ENCODE assay signal across 23 mouse cellular contexts in the genomic region with DNA sequence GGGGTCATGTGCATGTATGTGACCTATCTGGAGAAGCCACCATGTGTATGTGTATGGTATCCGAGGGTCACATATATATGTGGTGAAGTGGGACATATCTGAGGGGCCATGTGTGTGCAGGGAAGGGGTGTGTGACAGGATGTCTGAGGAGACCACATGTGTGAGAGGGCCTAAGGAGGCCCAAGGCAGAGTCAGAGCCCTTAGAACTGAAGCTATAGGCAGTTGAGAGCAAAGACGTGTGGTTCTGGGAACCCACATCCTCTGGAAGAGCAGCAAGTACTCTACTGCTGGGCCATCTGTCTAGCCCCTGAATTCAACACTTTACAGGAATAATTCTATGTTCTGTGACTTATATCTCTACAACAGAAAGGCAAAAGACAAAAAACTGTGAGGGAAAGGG.
DNase-seq lines count a peak whose midpoint lies in the region; ATAC-seq lines count a peak whose summit lies in the region.
"Had no signal": no experiment of that assay in that cellular context is flagged by ENCODE, and none has a peak within 500 bp of the region (broad histone marks: within the 10 kb centered on the region; RNA-seq: fewer than 3 reads in every experiment).

No protein-coding gene starts in this region.

- peak; percentile 59 for DNase-seq in CD4-positive, CD25-positive, alpha-beta regulatory T cell, adult 2 months (ENCODE audit: low read depth, low spot score)
- peak; percentile 89 for DNase-seq in thymus, postnatal 0 days (ENCODE audit: low spot score)
- peak; percentile 50 for DNase-seq in thymus, postnatal 4 days
- DNase-seq in frontal cortex, postnatal 36 days (ENCODE audit: low spot score in 2 of 2) = no peak
- no peak for DNase-seq in adipocyte (ENCODE audit: low spot score)
- no peak for DNase-seq in layer of hippocampus, postnatal 25 days (ENCODE audit: extremely low spot score in 1 of 2, low spot score in 1 of 2)
- DNase-seq: adrenal gland, postnatal 10 days; B cell, adult 2 months; cerebellum, adult 11 months; cerebellum, adult 9-10 months; cerebellum, postnatal 36 days; gastrocnemius, postnatal 14 days; heart, adult 11 months; heart, postnatal 10 days; kidney, adult 18-20 months; kidney, postnatal 25 days; left cerebral cortex, postnatal 4 days; liver, postnatal 0 days; lung, postnatal 36 days; right cerebral cortex, postnatal 14 days had no signal

- ATAC-seq in activated CD4-positive, CD25-positive, alpha-beta regulatory T cell, adult 4 months = peak; percentile 82
- ATAC-seq: forebrain, embryonic 16.5 days; liver, embryonic 12.5 days; liver, postnatal 0 days had no signal

Comparison
In these comparisons a context has a peak if more than half of its experiments do, and no peak if none do; other contexts are left out.
1. DNase-seq: peak in CD4-positive, CD25-positive, alpha-beta regulatory T cell, adult 2 months (single experiment), thymus, postnatal 0 days (single experiment) and thymus, postnatal 4 days (single experiment); none in frontal cortex, postnatal 36 days (0 of 2), adipocyte (single experiment) and layer of hippocampus, postnatal 25 days (0 of 2).